Mouse (Mus musculus): ENCODE measurements around the gene Serpinb9b.

Serpinb9b gene

DNA sequence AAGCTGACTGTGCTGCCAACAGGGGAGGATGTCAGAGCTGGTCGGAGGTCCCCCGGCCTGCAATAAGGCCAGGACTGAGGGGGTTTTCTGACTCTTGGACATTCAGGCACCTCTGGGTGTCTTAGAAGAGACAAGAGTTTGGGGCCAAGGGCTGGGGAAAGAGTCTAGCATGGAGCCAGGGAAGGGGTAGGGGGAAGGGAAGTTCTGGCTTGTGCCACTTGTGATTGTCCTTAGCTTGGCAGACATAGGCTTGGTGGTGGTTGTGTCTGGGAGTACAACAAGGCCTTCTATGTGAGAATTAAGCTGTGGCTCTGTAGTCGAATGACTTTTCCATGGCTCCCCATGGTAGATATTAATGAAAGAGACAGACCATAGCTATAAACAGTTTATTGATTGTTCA, 16.3 kb downstream of the Serpinb9b start:
- DNase-seq (ENCODE audit: low read depth in 2 of 2, low spot score in 2 of 2) = no peak

DNA sequence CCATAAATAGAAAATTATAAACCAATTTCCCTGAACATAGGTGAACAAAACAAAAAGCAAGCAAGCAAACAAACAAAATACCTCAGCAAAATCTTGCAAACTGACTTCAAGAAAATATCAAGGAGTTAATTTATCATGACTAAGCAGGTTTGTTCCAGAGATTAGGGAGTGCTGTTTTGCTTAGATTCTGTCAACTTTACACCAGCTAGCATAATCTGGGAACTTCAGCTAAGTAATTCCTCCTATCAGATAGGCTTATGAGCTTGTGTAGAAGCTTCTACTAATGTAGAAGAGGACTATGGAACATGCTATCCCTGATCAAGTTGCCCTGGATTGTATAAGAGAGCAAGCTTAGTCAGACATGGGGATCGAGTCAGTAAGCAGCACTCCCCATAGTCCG, 20.0 kb downstream of the Serpinb9b start:
- no peak for DNase-seq (ENCODE audit: low read depth in 2 of 2, low spot score in 2 of 2)

DNA sequence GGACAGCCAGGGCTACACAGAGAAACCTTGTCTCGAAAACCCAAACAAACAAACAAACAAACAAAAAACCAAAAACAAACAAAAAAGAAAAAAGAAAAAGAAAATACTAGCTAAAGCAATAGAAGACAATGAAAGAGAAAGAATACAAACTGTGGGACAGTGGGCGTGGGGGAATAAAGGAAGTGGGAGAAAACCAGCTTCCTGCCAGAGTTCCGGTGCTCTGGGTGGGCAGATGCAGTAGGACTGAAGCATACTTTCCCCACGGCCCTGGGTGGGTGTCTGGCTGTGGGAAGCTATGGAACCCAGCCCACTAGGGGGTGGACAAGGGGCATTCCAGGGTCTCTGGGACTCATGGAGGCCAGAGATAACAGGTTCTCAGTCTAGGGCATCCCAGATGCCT, 21.0 kb downstream of the Serpinb9b start:
- DNase-seq (ENCODE audit: low read depth in 2 of 2, low spot score in 2 of 2) = no peak

DNA sequence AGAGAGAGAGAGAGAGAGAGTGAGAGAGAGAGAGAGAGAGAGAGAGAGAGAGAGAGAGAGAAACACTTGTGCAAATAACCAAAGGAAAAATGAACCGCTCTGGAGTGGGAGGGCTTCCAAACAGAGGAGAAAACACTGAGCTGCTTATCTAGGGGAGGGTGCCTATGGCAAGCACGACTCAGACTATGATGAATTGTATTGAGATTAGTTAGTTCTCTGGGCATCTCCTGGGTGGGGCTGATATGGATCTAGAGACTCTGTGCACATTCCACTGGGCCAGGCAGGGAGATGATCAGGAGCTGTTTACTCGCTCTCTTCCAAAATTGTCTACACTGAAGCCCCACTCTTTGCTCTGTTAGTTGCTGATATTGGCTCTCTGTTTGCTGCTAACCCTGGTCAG, 24.5 kb downstream of the Serpinb9b start:
- no peak for DNase-seq (ENCODE audit: low read depth in 2 of 2, low spot score in 2 of 2)

DNA sequence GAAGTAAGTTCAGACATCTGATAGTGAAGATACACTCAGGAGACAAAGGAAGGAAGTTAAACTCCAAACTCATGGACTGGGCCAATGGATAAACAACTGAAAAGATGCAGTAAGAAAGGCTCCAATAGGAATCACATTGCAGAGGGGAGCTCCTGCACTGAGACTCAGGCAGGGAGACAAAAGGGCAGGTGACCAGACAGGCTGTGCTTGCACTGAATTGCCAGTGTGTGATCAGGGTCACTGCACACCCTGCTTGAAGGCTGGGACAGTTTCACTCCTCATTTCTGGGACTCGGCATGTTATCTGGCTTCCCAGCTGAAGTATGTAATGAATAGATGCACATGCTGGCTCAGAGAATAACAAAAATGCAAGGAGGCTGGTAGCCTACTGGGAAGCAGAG, 35.8 kb downstream of the Serpinb9b start:
- no peak for DNase-seq (ENCODE audit: low read depth in 2 of 2, low spot score in 2 of 2)

DNA sequence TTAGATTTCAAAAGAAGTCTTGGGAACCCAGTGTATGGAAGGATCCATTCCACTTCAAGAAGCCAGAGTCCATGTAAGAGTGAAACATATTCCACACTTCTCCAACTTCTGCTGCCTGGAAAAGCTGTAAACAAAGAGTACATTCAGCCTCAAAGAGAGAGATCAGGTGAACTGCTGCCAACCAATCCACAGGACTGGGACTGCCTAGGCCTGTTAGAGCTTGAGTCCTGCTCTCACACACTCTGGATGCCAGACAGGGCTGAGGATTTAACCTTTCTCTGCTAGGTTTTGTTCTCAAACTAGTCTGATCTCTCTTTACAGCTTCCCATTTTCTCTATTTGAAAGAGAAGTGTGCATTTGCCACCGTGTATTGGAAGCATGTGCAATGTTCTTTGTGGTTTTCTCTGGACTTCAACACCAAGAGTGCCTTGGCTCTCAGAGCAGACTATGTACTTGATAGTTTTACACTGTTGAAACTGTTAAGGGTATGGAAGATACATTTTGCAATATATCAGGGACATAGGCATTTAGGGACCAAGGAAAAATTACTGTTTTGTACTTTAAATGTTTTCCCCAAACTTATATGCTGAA, 40.3 kb downstream of the Serpinb9b start:
- DNase-seq (ENCODE audit: low read depth in 2 of 2, low spot score in 2 of 2) = no peak

DNA sequence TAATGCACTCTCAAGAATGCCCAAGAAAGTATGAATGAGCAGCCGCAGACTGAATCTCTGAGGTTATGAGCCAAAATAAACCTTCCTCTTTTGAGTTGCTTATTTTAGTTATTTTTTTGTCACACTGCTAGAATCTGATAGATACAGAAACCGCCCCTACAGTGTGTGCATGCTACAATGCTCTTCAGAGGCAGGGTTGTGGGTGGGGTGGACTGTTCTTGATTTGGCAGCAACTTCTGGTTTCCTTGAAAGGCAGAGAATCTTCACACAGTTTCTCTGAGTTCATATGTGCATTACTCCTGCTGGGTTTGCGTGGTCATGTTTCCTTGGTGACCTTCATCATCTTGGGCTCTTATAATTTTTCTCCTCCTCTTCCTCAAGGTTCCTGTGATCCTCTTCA, 40.9 kb downstream of the Serpinb9b start:
- DNase-seq (ENCODE audit: low read depth in 2 of 2, low spot score in 2 of 2) = no peak

DNA sequence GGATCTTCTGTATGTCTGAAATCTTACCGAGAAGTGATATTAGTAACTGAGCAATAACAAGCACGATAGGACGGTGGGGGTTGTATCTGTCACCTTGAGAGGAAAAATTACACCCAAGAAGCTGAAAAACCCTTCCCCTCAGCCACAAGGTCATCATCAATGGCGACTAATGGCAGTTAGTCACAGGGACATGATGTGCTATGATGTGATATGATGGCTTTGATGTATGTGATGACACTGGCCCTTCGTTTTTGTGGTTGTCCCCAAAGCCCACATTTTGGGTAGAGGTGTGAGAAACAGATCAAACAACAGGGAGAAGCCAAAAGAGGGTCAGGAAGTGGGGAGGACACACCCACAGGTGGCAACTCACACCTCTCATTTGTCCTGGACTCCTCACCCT, 44.6 kb downstream of the Serpinb9b start:
- no peak for DNase-seq (ENCODE audit: low read depth in 2 of 2, low spot score in 2 of 2)

DNA sequence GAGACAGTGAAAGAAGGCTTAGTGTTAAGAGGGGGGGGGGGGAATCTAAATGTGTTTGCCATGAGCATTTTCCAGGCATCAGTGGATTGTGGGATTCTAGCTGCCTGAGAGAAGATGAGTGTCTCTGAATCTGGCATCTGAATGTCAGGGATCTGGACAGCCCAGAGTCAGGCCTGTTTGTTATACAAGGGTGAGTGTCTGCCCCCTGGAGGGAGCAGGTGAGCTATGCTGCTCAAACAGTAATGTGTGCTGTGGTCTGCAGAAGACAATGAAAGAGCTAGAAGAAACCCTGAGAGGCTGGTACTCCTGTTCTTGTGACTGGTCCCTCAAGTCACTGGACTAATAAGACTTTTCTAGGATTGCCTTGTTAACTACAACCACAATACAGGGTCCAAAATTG, 46.8 kb downstream of the Serpinb9b start:
- DNase-seq (ENCODE audit: low read depth in 2 of 2, low spot score in 2 of 2) = no peak

DNA sequence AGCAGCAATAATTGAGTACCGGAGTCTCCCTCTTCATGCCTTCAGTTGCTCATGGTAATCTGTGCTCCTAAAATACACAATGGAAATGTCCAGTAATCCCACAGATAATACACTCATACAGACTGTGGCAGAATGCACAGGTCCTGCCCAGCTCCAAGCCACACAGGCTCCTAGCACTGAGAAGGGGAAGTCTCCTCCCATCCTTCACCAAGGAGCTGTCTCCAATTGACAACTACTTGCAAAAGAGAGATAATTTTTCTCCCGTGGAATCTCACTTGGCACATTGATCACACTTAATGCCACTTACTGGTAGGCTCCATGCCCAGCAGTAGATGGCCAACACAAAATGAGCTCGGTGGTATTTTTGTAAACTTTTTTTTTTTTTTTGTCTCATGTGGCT, 49.0 kb downstream of the Serpinb9b start:
- DNase-seq (ENCODE audit: low read depth in 2 of 2, low spot score in 2 of 2) = no peak

DNA sequence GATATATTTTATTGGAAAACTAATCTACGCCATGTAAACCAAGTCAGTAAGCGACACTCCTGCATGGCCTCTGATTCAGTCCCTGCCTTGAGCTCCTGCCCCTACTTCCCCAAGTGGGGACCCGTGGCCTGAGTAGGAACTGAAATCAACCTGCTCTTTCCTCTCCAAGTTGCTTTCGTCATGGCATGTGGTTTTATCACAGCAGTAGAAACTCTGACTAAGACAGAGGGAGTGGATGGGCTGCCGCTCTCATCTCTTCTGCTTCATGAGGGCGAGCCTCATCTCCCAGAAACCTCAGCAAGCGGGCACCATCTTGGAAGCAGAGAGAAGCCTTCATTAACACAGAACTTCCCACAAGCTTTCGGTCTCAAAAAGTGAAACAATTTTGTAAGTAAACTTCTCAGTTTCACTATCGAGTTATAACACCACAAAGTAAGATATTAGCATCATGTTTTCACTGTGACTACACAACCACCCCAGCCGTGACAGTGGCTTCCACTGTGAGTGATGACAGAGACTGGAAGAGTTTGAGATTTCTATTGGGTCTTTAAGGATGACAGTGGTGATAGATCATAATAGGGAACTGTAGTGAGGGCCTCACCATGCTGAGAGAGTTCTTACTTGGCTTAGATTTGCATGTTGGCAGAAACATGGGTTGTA, 49.9 kb downstream of the Serpinb9b start:
- DNase-seq (ENCODE audit: low read depth in 2 of 2, low spot score in 2 of 2) = no peak

DNA sequence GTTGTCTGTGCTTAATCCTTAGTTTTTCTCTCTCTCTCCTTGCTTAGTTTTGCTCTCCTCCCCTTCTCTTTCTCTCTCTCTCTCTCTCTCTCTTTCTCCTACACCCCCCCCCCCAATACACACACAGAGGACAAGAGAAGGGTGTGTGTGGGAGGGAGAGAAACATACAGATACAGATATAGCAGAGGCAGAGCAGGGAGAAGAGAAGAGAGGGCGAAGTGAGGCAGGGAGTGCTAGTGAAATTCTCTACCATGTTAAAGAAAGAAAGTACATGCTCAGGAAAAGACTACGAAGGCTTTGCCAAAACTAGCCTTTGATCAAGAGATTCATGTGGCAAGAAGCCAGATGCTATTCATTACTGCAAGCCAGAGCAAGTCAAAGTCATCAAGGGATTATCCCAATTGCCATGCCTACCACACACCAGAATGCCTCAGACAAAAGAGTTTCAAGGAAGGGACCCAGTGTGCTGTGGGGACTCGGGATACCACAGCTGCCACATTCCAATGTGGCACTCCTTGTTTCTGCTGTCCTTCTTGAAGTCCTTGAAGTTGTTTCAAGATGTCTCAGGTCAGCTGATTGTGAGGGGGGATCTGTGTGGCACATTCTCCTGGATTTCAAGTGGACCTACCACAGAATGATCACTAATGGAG, 51.0 kb downstream of the Serpinb9b start, which contains the start of gene Serpinb1b:
Serpinb1b (plus strand) TSS at position 520 of the 650 bp plus-strand sequence.
- DNase-seq (ENCODE audit: low read depth in 2 of 2, low spot score in 2 of 2) = no peak

DNA sequence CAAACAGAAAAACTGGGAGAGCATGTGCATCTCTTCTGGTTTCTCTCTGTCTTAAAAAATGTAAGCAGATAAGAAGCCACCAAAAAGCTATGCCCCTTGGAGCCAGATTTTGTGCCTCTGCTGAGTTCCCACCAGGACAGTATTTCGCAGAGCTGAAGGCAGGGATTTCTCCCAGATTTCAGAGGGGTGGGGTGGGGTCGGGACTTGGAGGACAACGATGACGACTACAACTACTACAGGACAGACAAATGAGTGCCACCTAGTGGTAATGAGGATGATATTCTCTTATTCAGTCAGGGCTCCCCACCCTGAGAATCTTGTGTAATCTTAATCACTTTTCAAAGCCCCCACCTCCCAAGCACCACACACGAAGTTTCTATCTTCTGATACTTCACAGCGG, 52.2 kb downstream of the Serpinb9b start:
- DNase-seq (ENCODE audit: low read depth in 2 of 2, low spot score in 2 of 2) = no peak

DNA sequence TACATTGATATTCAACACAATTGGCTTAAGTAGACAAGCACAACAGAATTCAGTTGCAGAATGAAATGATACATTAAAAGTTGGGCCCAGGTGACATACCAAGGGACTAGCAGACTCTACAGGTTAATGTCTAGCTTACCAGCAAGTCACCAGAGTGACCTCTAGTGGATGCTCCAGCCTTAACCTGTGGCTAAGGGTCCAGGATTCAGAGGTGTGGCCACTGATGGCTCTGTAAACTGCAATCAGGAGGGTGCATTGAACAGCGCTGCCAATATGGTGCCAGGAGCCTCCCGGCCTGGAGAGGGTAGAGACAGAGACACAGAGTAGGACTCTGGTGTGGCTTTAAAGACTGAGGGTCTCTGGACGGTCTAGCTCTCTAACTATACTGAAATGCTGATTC, 53.1 kb downstream of the Serpinb9b start:
- no peak for DNase-seq (ENCODE audit: low read depth in 2 of 2, low spot score in 2 of 2)

DNA sequence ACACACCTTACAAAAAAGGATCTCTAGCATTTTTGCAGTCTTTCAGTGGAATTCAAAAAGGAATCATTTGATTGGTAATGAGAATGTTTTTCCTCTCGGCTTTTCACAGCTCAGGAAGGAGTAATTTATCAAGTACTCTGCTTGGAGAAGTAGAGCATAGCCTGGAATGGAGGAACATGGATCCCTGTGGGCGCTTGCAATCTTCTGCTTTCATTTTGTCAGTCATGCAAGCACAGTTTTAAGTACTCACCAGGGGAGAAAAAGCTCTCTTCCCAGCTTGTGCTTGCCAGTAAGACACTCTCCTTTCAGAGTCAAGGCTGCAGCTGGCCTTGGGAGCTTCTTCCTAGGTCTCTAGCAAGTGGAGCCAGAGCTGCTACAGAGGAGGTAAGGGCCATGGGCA, 56.6 kb downstream of the Serpinb9b start:
- DNase-seq (ENCODE audit: low read depth in 2 of 2, low spot score in 2 of 2) = no peak

DNA sequence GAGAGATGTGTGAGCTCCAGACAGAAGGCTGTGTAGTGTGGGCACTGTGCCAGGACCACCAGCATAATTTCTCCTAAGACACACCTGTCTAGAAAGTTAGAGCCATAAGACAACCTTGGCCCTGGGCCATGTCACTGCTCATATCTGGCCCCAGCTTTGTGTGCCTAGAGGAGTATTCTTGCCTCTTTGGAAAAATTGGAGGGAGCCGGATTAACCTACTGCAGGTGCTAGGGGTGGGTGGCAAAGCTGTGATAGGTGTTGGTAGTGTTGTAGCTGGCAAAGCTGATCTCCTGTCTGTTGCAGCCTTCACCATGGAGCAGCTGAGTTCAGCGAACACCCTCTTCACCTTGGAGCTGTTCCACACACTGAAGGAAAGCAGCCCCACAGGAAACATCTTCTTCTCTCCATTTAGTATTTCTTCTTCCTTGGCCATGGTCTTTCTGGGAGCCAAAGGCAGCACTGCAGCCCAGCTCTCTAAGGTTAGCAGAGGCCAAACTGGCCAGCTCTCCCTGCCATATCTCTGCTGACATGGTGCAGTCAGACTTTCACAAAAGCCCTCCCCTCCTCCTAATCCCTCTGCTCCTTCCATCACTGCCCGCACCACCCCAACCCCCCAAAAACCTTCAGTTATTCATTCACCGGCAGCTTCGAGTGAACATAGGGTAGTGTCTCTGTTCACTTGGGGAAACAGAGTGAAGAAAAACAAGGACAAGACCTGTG, 57.9 kb downstream of the Serpinb9b start:
- DNase-seq (ENCODE audit: low read depth in 2 of 2, low spot score in 2 of 2) = no peak

DNA sequence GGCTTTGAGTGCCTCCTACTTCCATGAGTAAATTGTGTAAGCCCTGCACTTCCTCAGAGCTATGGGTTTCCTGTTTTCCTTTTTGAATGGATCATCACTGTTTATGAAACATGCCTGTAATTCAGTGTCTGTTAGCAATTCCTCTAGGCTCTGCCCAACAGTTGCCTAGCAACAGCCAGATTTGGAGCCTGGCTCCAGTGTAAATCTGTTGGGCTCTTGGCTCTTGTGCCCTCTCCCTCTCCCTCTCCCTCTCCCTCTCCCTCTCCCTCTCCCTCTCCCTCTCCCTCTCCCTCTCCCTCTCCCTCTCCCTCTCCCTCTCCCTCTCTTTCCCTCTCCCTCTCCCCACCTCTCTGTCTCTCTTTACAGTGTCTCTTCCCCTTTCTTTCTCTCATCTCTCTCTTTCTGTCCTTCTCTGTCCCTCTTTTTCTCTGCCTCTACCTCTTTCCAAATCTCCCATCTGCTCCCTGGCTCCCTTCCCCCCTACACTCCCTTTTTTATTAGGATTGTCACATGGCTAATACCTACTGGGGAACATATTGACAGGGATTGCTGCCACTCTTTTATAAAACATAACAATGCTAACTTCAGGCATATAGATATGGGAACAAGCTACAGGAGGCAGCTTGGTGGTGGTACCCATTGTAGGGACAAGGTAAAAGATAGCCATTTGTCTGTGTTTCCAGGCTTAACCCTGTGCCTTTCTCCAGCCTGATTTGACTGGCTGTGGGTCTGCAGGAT, 58.6 kb downstream of the Serpinb9b start:
- DNase-seq (ENCODE audit: low read depth in 2 of 2, low spot score in 2 of 2) = no peak

DNA sequence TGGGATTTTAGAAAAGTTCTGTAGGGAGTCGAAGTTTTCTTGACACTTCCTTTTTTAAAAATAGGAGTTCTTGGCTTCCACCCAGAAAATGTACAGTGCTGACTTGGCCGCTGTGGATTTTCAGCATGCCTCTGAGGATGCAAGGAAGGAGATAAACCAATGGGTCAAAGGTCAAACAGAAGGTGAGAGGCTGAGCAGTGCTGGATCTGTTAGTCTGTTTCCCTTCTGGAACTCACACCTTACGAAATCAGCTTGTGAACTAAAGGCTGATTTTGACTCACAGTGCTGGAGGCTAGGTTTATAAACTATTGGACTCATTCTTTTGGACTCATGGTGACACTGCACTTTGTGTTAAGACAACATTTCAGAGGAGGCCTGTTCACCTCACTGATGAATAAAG, 62.4 kb downstream of the Serpinb9b start:
- DNase-seq (ENCODE audit: low read depth in 2 of 2, low spot score in 2 of 2) = no peak

DNA sequence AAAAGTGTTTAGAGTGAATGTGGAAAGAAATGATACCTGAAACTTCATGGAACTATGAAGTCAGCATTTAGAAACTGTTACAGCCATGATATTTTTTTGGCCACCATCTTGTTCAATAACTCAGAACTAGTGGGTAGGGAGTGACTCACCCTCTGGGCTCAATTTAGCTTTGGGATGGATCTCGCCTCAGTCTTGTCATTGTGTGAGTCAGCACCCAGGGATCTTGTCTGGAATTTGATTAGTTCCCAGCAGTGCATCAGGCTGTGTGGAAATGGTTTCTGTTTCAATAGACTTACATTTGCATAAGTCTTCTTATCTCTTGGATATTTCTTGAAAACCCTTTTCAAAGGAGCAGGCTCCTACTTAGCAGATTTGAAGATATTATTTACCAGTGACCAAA, 63.3 kb downstream of the Serpinb9b start:
- DNase-seq (ENCODE audit: low read depth in 2 of 2, low spot score in 2 of 2) = no peak

DNA sequence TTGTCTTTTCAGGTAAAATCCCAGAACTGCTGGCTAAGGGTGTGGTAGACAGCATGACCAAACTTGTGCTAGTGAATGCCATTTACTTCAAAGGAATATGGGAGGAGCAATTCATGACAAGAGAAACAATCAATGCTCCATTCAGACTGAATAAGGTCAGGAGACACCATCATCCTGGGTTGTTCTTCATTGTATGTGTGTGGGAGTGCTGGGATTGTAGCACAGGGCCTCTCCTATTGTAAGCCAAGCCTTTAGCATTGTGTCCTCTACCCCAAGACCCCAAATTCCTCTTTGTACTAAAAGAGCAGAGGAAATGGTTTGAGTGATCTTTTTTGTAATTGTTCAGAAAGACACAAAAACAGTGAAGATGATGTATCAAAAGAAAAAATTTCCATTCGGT, 64.1 kb downstream of the Serpinb9b start:
- DNase-seq (ENCODE audit: low read depth in 2 of 2, low spot score in 2 of 2) = no peak

Data from CD8-positive naive resting alpha-beta T cell, adult 2 months (primary cell).